Mouse (Mus musculus) cerebellum, adult 8-10 months (tissue): ENCODE results near the gene Hemk1.
A peak's percentile ranks its signal among the peaks of the same experiment; 100 is the strongest.

Experiments
- DNase-seq: peaks from one replicate; pipeline ENCODE4 v3.0.0; 2022

Hemk1 gene

DNA sequence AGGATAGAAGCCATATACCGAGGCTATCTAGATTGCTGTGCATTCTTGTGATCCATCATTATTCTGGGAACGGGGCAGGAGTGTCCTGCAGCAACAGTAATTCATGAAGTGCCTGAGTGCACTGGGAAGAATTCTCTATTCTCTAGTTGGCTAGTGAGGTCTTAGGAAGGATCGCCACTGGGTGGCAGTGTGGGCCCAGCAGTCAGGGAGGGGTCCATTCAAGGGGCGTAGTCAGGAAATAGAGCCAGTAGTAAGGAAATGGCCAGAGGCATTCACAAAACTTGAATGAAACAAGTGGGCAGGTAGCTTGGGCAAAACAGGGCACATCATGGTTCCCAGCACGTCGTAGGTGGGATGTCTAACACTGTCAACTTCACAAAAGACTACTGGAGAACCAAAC lies 43.9 kb downstream of the Hemk1 start:
- DNase-seq: peak; percentile 71

DNA sequence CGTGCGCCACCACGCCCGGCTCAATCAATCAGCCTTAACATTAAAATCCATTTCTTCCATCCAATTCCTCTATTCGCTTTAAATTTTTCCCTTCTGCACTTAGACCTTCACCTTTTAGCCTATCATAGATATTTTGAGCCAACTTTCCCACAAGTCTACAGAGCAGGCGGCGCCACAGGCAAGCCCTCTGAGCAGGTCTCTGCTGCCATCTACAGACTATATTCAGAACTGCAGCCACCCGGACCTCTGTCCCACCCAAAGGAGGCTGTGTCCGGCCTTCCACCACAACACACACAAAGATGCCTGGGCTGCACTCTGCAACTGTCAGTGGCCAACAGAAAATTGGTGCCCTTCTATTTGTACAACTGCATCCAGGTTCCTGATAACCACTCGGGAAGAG lies 47.3 kb downstream of the Hemk1 start:
- peak; percentile 87 for DNase-seq

DNA sequence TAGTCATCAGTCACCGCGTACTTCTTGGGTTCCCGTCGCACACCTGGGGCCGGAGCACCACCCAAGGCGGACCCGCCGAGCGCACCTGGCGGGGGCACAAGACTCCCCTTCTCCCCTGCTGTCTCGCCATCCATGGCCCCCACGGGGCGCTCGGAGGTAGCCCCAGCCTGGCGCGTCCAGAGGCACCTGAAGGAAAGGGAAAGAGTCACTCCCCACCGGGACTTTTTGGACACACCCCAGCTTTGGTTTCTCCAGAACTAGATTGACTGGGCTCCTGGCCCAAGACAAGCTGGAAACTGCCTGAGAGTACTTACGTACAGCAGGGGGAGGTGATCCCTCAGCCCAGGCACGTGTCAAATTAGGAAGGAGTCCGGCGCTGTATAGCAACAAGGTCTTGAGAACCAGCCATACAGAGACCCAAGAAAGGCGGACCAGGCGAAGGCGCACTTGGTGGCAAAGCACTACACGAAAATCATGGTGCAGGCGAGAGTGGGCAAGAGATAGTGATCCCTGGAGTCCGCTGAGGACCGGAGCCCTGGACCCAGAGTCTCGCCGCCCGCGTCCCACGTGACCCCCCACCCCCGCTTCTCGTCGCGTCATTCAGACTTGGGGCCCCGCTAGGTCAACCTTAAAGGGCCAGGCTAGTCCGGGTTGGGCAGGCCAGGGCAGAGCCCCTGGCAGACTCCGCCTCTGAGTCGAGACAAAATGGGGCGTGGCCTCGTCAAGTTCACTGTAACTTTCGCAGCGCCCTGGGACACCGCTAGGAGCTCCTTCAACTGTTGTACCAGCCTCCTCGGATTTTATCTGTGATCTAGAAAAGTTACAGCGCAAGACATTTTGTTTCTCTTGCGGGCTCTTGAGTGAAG lies 48.7 kb downstream of the Hemk1 start, which contains the start of gene Mapkapk3:
Gene Mapkapk3 (minus strand): TSS at position 667 of the 866 bp plus-strand sequence.
- DNase-seq: peak; percentile 48

DNA sequence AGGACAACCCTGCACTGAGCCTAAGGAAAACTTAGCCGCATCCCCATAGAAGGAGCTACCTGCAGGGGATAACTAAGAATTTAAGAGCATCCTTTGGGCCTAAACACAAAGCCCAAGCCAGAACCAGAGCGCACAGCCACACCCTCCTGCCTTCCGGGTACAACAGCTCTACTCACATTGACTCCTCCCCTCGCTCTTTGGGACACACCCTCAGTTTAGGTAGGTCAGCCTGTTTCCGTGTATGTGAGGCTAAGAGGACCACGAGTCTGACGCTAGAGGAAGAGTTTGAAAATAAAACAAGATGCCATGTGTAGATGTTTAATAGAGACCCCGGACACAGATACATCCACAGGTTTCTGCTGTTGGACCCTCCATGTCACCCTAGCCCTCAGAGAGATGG lies 49.4 kb downstream of the Hemk1 start:
- DNase-seq: no peak

DNA sequence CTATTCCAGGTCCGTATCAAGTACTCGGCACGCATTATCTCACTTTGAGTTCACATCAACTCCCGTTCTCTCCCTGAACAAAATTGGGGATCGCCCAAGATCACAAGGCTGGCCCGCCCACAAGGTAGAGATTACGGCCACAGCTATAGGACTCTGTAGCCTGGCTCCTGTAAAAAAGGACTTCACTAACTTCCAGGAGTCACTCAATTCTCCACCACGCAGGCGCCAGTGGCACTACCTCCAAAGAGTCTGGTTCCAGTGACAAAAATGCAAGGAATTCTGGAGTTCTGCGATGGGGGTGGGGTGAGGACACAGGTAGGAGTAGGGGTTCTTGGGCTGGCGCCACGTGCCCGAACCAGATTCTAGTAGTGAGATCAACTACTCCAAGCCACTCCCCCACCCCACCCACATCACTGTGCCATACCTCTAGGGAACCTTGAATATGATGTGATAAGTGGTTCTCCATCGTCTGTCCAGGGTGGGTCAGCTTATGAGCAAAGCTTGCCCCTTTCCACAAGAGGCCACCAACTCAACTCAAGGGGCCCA lies 50.0 kb downstream of the Hemk1 start:
- DNase-seq: no peak

DNA sequence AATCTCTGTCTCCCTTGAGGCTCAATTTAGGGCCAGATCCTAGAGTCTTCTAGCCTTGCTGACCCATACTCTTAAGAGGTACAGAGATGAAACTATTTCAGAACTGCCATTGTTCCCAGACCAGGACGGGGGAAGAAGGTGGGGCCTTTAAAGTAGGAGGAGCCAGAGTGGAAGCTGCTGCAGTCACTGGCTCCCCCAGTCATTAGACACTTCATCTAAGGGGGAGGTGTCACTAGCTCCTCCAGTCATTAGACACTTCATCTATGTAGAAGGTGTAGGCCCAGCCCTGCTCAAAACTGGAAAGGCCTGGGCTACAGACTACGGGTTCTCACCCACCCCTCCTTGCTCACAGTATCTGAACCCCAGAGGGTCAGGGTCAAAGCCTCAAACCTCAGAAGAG lies 50.9 kb downstream of the Hemk1 start:
- DNase-seq: no peak

DNA sequence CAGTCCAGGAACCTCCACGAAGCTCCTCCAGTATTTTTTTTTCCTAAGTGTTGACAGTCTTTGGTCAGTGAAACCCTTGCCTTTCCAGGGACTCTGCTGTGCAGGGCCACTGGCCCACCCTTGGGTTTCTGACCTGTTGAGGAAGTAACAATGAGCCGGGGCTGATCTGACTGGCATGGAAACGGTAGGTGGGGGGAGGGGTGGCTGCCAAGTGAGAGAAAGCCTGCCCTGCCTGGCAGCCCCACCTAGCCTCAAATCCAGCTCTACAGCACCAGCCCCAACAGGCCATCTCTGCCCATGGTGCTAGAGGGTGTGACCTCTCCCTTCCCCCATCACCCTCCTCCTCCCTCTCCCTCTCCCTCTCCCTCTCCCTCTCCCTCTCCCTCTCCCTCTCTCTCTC lies 53.1 kb downstream of the Hemk1 start:
- no peak for DNase-seq

DNA sequence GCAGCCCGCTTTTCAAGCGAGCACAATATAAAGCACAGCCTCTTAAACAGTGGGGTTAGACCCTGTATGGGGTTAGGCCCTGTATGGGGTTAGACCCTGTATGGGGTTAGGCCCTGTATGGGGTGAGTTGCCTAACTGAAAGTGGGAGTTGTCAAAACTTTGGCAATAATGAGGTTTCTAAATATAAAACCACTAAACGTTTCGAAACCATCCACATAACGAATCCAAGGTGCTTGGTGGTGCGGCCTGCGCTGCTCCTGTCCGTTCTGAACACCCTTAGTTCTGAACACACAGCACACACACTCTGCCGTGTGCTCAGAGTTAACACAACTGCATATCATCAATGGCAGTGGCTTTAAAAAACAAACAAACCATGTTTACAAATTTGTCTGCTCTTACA lies 55.2 kb downstream of the Hemk1 start:
- DNase-seq: no peak

DNA sequence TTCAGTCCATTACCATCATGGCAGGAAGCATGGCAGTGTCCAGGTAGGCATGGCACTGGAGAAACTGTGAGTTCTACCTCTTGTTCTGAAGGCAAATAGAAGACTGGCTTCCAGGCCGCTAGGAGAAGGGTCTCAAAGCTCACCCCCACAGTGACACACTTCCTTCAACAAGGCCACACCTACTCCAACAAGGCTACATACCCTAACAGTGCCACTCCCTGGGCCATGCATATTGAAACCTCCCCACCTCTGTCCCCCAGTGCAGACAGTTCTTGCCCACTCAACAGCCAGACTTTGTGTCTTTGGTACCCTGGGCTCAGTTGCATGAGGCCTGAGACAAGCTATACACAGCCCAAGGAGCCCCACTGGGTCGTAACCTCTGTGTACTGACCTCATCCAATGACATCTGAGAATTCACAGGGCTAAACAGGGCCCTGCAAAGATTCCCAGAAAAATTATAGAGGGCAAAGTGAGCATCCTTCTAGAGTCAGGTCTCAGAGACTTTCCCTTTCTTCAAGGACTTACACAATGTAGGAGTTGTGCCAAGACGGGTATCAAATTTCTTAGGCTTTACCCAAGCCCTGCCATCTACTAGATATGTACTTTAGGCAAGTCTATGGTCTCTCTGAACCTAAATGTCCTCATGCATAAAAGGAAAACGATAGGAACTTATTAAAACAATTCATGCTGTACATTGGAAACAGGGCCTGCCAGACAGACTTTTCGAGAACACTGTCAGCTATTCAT lies 56.7 kb downstream of the Hemk1 start:
- DNase-seq: no peak

DNA sequence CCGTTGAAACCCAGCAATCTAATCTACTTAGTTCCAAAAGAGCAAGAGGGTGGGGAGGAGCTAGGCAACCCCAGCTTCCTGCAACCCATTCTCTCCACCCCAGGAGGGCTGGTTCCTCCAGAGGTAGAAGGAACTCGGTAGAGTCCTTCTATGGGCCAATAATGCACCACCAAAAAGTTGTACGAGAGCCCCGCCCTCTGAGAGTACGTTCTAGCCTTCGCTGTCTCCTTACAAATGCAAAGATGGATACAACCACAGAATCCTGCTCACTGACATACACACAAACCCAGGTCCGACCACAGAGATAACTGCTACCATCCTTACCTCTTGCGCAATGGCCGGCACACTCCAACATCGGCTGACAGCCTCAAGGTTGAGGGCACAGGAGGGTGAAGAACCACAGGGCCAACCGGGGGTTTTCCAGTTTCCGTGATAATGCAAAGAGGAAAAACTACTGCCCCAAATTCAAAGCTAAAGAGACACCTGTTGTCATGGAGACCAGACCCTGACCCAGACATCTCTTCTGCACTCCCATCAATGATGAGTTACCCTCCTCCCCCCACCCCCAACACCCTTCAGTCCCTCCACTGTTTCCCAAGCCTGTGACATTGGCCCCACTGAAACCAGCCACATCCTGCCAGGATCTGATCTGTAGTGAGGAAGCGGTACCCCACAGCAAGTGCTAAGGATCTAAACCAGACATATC lies 57.7 kb downstream of the Hemk1 start:
- DNase-seq: no peak

DNA sequence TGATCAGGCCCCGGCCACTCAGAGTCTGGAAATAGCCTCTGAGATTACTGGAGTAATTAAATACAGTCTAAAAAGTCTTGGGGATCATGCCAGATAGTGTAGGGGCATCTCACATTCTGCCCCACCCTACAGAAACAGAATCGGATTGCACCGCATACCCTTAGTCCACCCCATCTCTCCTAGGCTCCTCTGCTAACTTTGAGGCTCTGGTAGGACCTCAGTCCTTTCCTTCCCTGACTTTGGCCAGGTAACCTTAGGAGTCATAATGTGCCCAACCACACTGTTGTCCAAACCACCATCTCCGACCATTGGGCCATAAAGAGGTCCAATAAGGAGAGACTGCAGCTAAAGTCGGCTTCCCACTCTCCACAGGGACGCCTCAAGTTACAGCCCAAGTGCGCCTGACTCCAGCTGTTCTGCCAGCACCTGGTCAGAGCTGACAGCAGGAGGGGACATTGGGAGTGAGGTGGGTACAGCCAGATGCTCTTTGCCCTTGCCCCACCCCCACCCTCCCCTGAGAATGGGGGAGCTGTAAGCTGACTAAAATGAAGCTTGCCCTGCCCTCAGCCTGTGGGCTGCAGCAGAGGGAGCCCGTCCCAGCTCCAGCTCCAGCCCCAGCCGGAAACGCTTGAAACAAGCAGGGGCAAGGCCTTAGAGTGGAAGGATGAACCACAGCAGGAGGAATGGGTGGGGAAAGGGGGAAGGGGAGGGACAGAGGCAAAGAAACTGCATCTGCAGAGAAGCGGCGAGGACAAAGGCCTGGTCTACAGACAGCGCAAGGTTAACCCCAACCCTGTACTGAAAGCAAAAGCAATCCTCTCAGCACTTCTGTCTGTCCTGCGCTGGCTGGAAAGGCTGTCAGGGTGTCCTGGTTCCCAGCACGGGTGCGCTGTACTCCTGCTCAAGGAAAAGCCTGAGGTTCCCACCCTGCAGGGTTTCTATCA lies 58.5 kb downstream of the Hemk1 start:
- DNase-seq: no peak

DNA sequence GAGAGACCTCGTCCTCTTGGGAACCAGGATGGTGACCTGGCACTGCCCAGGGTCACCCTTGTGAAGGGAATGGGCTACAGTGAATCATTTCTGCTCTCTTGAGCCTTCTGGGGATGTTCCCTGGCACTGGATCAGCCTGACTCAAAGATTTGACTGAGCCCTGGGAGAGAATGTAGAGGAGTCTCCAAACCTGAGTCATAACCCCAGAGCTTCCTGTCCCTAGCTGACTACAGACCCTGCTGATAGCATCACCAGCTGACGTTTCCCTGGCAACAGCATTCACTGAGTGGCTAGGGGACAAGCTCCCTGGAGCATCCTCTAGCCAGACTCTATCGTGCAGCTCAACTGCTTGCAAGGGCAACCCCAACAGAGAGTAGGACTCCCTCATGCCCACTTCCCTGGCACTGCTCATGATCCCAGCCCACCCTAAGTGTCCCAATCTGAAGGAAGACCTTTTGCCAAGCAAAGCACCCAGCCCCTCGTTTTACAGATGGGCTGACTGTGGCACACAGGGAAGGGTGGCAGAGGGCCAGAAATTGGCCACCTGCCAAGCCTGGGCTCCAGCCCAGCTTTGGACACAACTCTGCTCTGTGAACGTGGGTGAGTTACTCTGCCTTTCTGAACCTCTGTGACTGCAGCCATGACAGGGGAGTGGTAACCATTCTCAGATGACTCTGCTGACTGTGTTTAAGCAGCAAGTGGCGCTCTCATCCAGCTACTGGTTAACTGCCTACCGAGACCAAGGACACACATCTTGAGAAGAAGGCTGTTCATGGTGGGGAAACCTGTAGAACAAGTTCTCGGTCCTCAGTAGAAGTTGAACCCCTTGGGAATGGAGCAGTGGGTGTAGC lies 59.4 kb downstream of the Hemk1 start:
- peak; percentile 77 for DNase-seq

DNA sequence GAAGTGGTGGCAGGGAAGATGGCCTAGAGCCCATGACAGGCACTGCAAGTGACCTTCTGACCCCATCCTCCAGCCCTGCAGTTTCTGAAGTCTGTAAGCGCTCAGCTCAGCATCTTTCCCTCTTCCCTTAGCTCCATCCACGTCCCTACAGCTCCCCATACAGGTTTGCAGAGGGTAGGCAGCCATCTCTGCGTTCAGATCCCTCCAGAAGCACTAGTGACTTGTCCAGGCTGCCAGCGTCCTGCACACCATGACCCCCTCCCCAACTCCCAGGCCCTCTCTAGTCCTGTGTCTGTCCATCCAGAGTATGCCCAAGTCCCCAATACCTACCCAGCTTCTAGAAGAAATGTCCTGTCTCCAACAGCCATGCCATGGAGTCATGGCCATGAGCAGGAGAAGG lies 60.0 kb downstream of the Hemk1 start:
- DNase-seq: no peak

DNA sequence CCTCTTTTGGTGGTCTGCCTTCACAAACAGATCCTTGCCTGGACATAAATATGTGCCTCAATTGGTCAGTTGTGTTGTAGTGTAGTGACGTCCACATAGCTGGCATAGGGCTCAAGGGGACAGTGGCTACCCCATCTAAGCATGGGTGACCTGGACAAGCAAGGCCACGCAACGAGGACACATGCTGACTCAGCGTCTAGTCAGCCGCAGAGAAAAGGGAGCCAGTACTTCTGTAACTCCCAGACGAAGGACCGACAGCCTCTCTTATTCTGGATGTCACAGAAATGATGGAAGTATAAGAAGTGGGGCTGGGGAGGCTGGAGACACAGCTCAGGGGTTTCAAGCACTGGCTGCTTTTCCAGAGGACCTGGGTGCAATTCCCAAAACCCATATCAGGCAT lies 60.5 kb downstream of the Hemk1 start:
- no peak for DNase-seq
